Mouse (Mus musculus) kidney, adult 8-10 months (tissue): ENCODE results near the gene Olfr462.

ENCODE experiments used
- DNase-seq, 2 experiments: peaks; one replicate each; pipeline ENCODE4 v3.0.0; 2022

Gene Olfr462

DNA sequence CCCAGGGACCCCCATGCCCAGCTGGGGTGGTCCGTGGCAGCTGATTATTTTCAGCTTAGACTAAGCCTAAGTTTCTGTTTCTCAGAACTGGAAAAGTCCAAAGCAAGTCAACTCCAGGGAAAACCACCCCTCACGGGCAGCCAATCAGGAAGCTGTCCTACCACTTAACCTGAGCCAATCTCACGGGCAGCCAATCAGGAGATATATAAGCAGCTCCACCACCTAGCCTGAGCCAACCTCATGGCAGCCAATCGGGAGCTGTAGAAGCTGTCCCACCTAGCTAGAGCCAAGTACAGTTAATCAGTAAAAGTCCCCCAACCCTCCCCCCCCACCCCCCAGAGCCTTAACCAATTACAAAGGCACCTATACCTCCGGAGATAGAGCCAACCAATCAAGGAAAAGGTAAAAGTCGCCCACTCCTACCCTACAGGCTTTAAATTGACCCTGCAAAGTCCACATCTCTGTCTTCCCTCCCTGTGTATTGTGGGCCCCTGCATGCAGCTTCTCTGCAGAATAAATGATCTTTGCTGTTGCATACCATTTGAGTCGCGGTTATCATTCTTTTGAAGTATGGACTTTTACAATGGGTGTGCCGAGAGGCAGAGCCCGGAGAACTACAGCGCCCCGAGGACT, 45.0 kb downstream of the Olfr462 start:
- DNase-seq: no peak

DNA sequence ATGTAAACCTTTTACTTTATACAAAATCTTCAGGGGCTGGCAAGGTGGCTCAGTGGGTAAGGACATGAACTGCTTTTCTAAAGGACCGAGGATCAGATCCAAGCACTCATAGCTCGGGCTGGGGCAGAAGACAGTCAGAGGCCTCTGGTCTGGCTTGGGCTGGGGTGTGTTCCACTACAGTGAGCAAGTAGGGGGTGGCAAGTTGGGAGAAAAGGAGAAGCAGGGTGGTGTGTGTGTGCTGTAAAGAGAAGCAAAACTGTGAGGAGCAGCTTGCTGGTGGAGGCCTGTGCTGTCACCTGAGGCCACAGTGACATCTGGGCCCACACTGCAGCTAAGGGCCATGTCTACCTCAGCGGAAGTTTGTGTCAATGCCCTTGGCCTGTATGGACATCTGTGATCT, 50.6 kb downstream of the Olfr462 start:
- DNase-seq: no peak

DNA sequence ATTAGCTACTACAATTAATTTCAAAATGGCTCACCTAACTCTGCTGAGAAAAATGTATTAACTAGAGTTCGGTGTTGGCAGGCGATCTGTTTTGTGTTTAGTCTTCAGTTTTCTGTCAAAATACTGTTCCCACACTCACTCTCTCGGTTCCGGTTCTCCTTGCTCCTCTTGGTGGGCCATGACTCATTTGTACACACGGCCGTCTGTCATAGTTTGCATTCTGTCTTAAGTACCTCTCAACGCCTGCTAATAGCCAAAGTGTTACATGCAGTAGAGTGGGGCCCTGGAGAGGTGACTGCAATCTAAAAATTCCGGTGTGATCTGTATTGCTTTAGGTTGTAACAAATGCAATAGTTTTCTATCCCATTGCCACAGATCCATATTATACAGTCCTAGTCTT, 51.4 kb downstream of the Olfr462 start:
- DNase-seq: no peak
